9 mouse cellular contexts compared by ENCODE assay signal in the genomic region with DNA sequence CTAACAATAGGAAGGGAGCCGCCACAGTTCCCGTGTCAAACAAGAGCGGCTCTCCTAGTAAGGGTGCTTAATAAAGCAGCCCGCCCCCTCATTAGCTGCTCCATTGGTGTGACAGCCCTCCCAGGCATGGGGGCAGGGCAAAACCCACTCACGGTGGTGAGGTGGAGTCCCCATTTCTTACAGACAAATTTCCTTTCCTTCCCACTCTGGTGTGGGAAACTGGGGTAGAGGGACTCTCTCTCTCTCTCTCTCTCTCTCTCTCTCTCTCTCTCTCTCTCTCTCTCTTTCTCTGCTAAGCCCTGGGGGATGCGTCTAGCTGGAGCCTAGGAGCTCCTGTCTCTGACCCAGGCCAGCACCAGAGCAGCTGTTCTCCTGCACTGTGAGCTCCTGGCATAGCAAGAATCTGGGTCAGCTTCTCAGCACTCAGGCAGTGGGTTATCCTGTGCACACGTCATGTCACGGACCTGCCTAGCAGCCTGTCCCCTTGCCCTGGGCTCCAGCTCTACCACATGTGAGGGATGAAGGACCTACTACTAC.
DNase-seq lines count a peak whose midpoint lies in the region; ATAC-seq and TF ChIP-seq lines count a peak whose summit lies in the region.
"Had no signal": no experiment of that assay in that cellular context is flagged by ENCODE, and none has a peak within 500 bp of the region (broad histone marks: within the 10 kb centered on the region; RNA-seq: fewer than 3 reads in every experiment).

No protein-coding gene starts in this region.

- no peak for DNase-seq in intestine, embryonic 14.5 days (ENCODE audit: low spot score)
- no peak for DNase-seq in forebrain, embryonic 10.5 days (ENCODE audit: extremely low spot score, low spot score)
- DNase-seq in liver, embryonic 11.5 days (ENCODE audit: low spot score), result no peak
- no peak for DNase-seq in lung, postnatal 10 days

- 45% methylated on average over 8 of the region's 8 CpGs for WGBS in intestine, embryonic 14.5 days
- WGBS in intestine, postnatal 0 days, result 54% methylated on average over 8 of the region's 8 CpGs
- 10% methylated on average over 8 of the region's 8 CpGs for WGBS in forebrain, embryonic 10.5 days
- WGBS in hindbrain, embryonic 15.5 days, result 9% methylated on average over 8 of the region's 8 CpGs
- 17% methylated on average over 8 of the region's 8 CpGs for WGBS in neural tube, embryonic 14.5 days
- WGBS in liver, embryonic 11.5 days, result 61% methylated on average over 8 of the region's 8 CpGs

- TF ChIP-seq CTCF in intestine, postnatal 0 days (IDR thresholded peaks at IDR 0.05; ENCODE audit: low read depth), result no peak

- peaks cover 30% of the 10 kb centered on the region for H3K4me1 ChIP-seq in intestine, embryonic 14.5 days (replicated peaks; ENCODE audit: control insufficient read depth, insufficient read depth, low read length)
- 0 out of 2 replicates have a peak, but pooled peaks cover 2% of the 10 kb centered on the region for H3K4me1 ChIP-seq in intestine, postnatal 0 days (replicated peaks; ENCODE audit: control insufficient read depth, insufficient read depth, low read length)
- peaks cover 52% of the 10 kb centered on the region for H3K4me1 ChIP-seq in forebrain, embryonic 10.5 days
- H3K4me1 ChIP-seq in hindbrain, embryonic 15.5 days (replicated peaks), result peaks cover 32% of the 10 kb centered on the region
- H3K4me1 ChIP-seq in neural tube, embryonic 14.5 days (ENCODE audit: control insufficient read depth, insufficient read depth, low read length), result peaks cover 20% of the 10 kb centered on the region
- peaks cover 4% of the 10 kb centered on the region; the same call in 1 of the 2 replicates for H3K4me1 ChIP-seq in liver, embryonic 11.5 days (replicated peaks; ENCODE audit: control insufficient read depth, insufficient read depth, low read length)

- ATAC-seq in intestine, embryonic 14.5 days (replicated peaks; ENCODE audit: low FRiP score, low TSS enrichment, low read depth), result no peak
- no peak for ATAC-seq in intestine, postnatal 0 days
- ATAC-seq in hindbrain, embryonic 15.5 days (ENCODE audit: low FRiP score, low read depth), result peak; percentile 46; the same call in 1 of the 2 replicates
- peak; percentile 50; the same call in 1 of the 2 replicates for ATAC-seq in neural tube, embryonic 14.5 days (ENCODE audit: low read depth)
- ATAC-seq in liver, embryonic 11.5 days (replicated peaks; ENCODE audit: low FRiP score), result no peak
- ATAC-seq in erythroblast, adult 5-6 weeks (replicated peaks; ENCODE audit: low FRiP score, poor library complexity, severe bottlenecking), result no peak

- H3K4me3 ChIP-seq in intestine, embryonic 14.5 days (ENCODE audit: low read depth, low read length), result no peak overlapping the region
- H3K4me3 ChIP-seq in intestine, postnatal 0 days (ENCODE audit: low read depth, low read length), result no peak overlapping the region
- peak overlapping the region; percentile 19; the same call in 1 of the 2 replicates for H3K4me3 ChIP-seq in forebrain, embryonic 10.5 days
- no peak overlapping the region for H3K4me3 ChIP-seq in hindbrain, embryonic 15.5 days
- no peak overlapping the region for H3K4me3 ChIP-seq in neural tube, embryonic 14.5 days (ENCODE audit: low read depth, low read length)
- no peak overlapping the region for H3K4me3 ChIP-seq in liver, embryonic 11.5 days (ENCODE audit: low read depth, low read length)

- H3K27ac ChIP-seq in intestine, embryonic 14.5 days (ENCODE audit: low read depth), result peak overlapping the region; percentile 58
- H3K27ac ChIP-seq in intestine, postnatal 0 days (ENCODE audit: low read depth, low read length), result no peak overlapping the region
- H3K27ac ChIP-seq in forebrain, embryonic 10.5 days, result peak overlapping the region; percentile 60
- 0 out of 2 replicates have a peak overlapping the region, but pooled peaks have one; percentile 13 for H3K27ac ChIP-seq in hindbrain, embryonic 15.5 days (replicated peaks)
- H3K27ac ChIP-seq in neural tube, embryonic 14.5 days (ENCODE audit: low read depth, low read length), result no peak overlapping the region
- H3K27ac ChIP-seq in liver, embryonic 11.5 days (ENCODE audit: low read depth, low read length), result no peak overlapping the region

- 0 out of 2 replicates have a peak, but pooled peaks cover 6% of the 10 kb centered on the region for H3K36me3 ChIP-seq in intestine, embryonic 14.5 days (ENCODE audit: control insufficient read depth, insufficient read depth, low read length)
- H3K36me3 ChIP-seq in intestine, postnatal 0 days (ENCODE audit: control insufficient read depth, insufficient read depth), result no peaks in the 10 kb centered on the region
- no peaks in the 10 kb centered on the region for H3K36me3 ChIP-seq in forebrain, embryonic 10.5 days (replicated peaks)
- no peaks in the 10 kb centered on the region for H3K36me3 ChIP-seq in hindbrain, embryonic 15.5 days
- no peaks in the 10 kb centered on the region for H3K36me3 ChIP-seq in neural tube, embryonic 14.5 days (ENCODE audit: control insufficient read depth, insufficient read depth, low read length)
- H3K36me3 ChIP-seq in liver, embryonic 11.5 days (ENCODE audit: control insufficient read depth, insufficient read depth, low read length), result no peaks in the 10 kb centered on the region
- H3K36me3 ChIP-seq: G1E had no signal

- no peaks in the 10 kb centered on the region for H3K27me3 ChIP-seq in intestine, embryonic 14.5 days (replicated peaks; ENCODE audit: control insufficient read depth, insufficient read depth, low read length)
- H3K27me3 ChIP-seq in intestine, postnatal 0 days (replicated peaks; ENCODE audit: control insufficient read depth, insufficient read depth, low read length), result no peaks in the 10 kb centered on the region
- H3K27me3 ChIP-seq in forebrain, embryonic 10.5 days (ENCODE audit: poor library complexity, severe bottlenecking), result peaks cover 41% of the 10 kb centered on the region
- no peaks in the 10 kb centered on the region for H3K27me3 ChIP-seq in hindbrain, embryonic 15.5 days
- no peaks in the 10 kb centered on the region for H3K27me3 ChIP-seq in neural tube, embryonic 14.5 days (ENCODE audit: control insufficient read depth, insufficient read depth, low read length)
- H3K27me3 ChIP-seq in liver, embryonic 11.5 days (replicated peaks; ENCODE audit: control insufficient read depth, insufficient read depth, low read length), result no peaks in the 10 kb centered on the region

- H3K9me3 ChIP-seq in intestine, embryonic 14.5 days (ENCODE audit: control insufficient read depth, low read length), result no peaks in the 10 kb centered on the region
- no peaks in the 10 kb centered on the region for H3K9me3 ChIP-seq in intestine, postnatal 0 days (ENCODE audit: control insufficient read depth)
- no peaks in the 10 kb centered on the region for H3K9me3 ChIP-seq in forebrain, embryonic 10.5 days
- H3K9me3 ChIP-seq in hindbrain, embryonic 15.5 days, result no peaks in the 10 kb centered on the region
- no peaks in the 10 kb centered on the region for H3K9me3 ChIP-seq in neural tube, embryonic 14.5 days (ENCODE audit: control insufficient read depth, low read length)
- H3K9me3 ChIP-seq in liver, embryonic 11.5 days (ENCODE audit: control insufficient read depth, low read length), result no peaks in the 10 kb centered on the region

- H3K9ac ChIP-seq in intestine, embryonic 14.5 days (ENCODE audit: low read length), result no peak overlapping the region
- no peak overlapping the region for H3K9ac ChIP-seq in intestine, postnatal 0 days (ENCODE audit: low read depth, low read length)
- no peak overlapping the region for H3K9ac ChIP-seq in hindbrain, embryonic 15.5 days
- H3K9ac ChIP-seq in neural tube, embryonic 14.5 days (replicated peaks; ENCODE audit: low read depth, low read length), result no peak overlapping the region
- no peak overlapping the region for H3K9ac ChIP-seq in liver, embryonic 11.5 days (ENCODE audit: low read depth, low read length)

- H3K4me2 ChIP-seq in intestine, embryonic 14.5 days (ENCODE audit: low read length), result no peak overlapping the region
- no peak overlapping the region for H3K4me2 ChIP-seq in intestine, postnatal 0 days (replicated peaks; ENCODE audit: low read depth)
- no peak overlapping the region for H3K4me2 ChIP-seq in hindbrain, embryonic 15.5 days
- H3K4me2 ChIP-seq in neural tube, embryonic 14.5 days (ENCODE audit: low read depth, low read length), result no peak overlapping the region
- H3K4me2 ChIP-seq in liver, embryonic 11.5 days, result no peak overlapping the region

Comparison
In these comparisons a context has a peak if more than half of its experiments do, and no peak if none do; other contexts are left out.
1. H3K27ac ChIP-seq: peak in intestine, embryonic 14.5 days (single experiment), forebrain, embryonic 10.5 days (single experiment) and hindbrain, embryonic 15.5 days (single experiment); none in intestine, postnatal 0 days (single experiment), neural tube, embryonic 14.5 days (single experiment) and liver, embryonic 11.5 days (single experiment).
2. ATAC-seq: peak in hindbrain, embryonic 15.5 days (single experiment) and neural tube, embryonic 14.5 days (single experiment); none in intestine, embryonic 14.5 days (single experiment), intestine, postnatal 0 days (single experiment), liver, embryonic 11.5 days (single experiment) and erythroblast, adult 5-6 weeks (single experiment).